Mouse (Mus musculus) kidney, postnatal 14 days (tissue): ENCODE measurements around the gene Olfr832.
"Not testable (repeated sequence)": the region's sequence is repeated elsewhere in the genome, so short reads cannot be mapped to it uniquely, and the experiment has no call there.

Experiments
- DNase-seq: peaks from one replicate; pipeline ENCODE4 v3.0.0; 2022; ENCODE audit warnings: mixed read lengths

Olfr832 gene

DNA sequence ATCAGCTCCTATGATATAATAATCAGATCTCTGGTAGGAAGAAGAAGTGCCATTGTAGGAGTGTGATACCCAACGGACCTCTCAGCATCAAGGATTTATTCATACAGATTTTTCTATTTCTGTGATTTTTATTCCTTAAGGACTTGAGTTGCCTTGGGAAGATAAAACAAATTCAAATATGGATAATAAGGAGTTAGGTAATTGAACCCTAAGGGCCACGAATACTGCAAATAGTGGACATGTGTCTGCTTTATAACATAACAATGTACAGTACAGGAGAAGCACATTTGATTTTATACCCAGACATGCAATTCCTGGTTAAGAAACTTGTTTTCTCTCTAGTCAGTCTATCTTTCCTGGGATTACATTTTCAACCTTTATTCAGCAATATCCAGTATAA, at the start of gene Olfr832:
Gene Olfr832 (plus strand): TSS at position 301 of the 400 bp plus-strand sequence.
- not testable (repeated sequence) for DNase-seq

DNA sequence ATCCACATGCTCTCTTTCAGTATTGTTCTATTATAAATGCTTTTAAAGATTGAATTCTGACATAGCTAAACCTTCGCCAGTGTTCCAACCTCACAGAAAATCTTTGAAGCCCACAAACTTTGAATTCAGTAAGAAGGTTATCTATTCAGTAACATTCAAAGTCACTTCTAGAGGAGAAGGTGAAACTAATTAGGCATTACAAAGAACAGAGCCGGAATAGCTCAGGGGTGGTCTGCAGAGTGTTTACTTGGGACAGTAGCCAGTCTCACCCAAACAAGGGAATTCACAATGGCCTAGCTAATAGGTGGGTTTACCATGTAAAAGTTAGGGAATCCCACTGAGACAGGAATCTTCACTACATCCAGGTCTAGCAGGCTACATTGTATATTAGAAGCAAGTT, 29.2 kb upstream of the Olfr832 start:
- DNase-seq, result not testable (repeated sequence)

DNA sequence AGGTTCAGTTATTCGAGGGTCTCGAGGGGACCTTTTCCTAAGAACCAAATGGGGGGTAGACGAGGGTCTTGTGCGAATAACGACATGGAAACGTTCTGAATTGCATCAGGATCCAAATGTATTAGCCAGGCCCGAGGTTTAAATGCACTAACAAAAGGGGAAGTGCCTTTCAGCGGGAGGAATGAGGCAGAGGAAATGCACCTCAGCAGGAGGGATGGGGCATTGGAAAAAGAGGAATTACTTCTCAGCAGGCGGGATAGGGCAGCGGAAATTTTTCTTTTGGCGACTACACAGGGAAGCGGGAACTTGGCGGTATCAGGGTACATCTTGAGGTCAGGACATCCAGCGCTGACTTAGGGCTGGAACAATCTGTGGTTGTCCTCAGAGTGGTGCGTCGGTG, 9.0 kb upstream of the Olfr832 start:
- DNase-seq, result not testable (repeated sequence)

DNA sequence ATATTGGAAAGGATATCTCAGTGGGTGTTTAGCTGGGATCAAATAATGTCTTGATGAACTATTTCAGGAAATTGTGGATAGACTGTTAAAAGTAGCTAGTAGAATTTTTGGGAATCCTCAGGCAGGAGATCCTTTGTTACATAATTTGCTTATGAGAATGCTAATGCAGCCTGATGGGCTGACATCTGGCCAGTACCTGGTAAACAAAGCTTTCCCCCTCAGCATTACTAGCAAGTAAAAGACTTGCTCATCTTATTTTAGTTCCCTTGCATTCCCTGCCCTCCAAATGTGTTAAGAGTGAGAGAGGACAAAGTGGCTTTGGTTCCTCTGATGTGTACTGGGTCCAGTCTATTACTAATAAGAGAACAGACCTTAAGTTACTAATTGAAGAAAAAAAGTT, 25.1 kb downstream of the Olfr832 start:
- no peak for DNase-seq

DNA sequence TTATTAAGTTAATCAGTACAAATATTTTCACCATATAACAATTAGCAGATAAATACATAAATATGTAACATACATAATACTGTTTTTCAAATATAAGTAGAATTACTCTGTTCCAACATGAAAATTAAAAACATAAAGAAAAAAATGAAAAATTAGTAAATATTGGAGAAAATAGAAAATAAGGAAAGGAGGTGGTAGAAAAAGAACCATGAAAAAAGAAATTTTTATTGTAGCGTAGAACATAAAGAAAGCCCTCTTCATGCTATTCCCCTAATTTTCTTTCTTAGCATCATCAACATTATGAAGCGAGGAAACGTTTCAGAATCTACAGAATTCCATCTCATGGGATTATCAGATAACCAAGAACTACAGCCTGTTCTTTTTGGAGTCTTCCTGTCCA, 50.8 kb downstream of the Olfr832 start, which contains the start of gene Olfr834:
Gene Olfr834 (plus strand): TSS at position 301 of the 400 bp plus-strand sequence.
- no peak for DNase-seq
